Mouse (Mus musculus): ENCODE results near the gene C2cd4c.

DNA sequence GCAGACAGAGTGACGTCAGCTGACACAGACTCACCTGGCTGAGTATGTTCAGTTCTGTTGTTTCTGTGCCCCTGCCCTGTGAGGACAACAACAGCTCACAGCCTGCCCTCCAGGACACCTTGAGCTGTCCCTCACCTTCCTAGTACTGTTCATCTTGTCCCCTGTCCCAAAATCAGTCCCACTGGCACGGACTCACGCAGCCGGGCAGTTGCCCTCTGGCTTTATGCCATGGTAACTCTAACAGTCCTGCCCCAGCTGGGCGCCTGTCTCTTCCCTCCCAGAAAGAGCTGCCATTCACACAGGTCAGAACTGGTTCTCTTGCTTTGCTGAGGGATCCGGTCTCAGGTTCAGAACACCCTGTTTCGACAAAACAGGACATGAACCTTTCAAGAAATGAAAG, 39.0 kb upstream of the C2cd4c start:
- no peak for TF ChIP-seq ZMIZ1 (IDR thresholded peaks at IDR 0.05; ENCODE audit: low read depth, low read length)
- TF ChIP-seq CTCF (IDR thresholded peaks at IDR 0.05 in 2 of 3, conservative IDR thresholded peaks at IDR 0.05 in 1 of 3; ENCODE audit: control insufficient read depth in 1 of 3, insufficient read depth in 1 of 3, low read depth in 2 of 3, low read length in 3 of 3, poor library complexity in 1 of 3, severe bottlenecking in 1 of 3), result no peak
- no peak for TF ChIP-seq MAZ (IDR thresholded peaks at IDR 0.05; ENCODE audit: low read depth, low read length)
- no peak for TF ChIP-seq TCF12 (IDR thresholded peaks at IDR 0.05; ENCODE audit: low read depth, low read length)
- TF ChIP-seq UBTF (IDR thresholded peaks at IDR 0.05; ENCODE audit: borderline replicate concordance, insufficient read depth, low read depth, low read length), result no peak
- TF ChIP-seq TAL1 (IDR thresholded peaks at IDR 0.05; ENCODE audit: low read length), result no peak
- no peak for TF ChIP-seq GATA1 (IDR thresholded peaks at IDR 0.05; ENCODE audit: low read depth, low read length)
- TF ChIP-seq EP300 (IDR thresholded peaks at IDR 0.05; ENCODE audit: low read depth in 1 of 2, low read length in 2 of 2), result no peak
- no peak for TF ChIP-seq POLR2A (IDR thresholded peaks at IDR 0.05; ENCODE audit: control insufficient read depth in 1 of 2, insufficient read depth in 1 of 2, low read depth in 1 of 2, low read length in 2 of 2, poor library complexity in 1 of 2)
- TF ChIP-seq MEF2A (IDR thresholded peaks at IDR 0.05; ENCODE audit: extremely low read depth, insufficient replicate concordance, low read depth, low read length, poor library complexity, severe bottlenecking), result no peak
- no peak for TF ChIP-seq MAFK (IDR thresholded peaks at IDR 0.05; ENCODE audit: borderline replicate concordance, low read depth, low read length)
- TF ChIP-seq RCOR1 (IDR thresholded peaks at IDR 0.05; ENCODE audit: low read depth, low read length), result no peak
